Mouse (Mus musculus) macrophage (primary cell): Measurements from ENCODE around the gene Acta1. TPM values are rescaled to one million over a fixed set of nuclear protein-coding genes. Genes with fewer than 3 reads are reported as not detected.

Experiments used
- H3K27ac ChIP-seq: fragments of 350-480 bp; formaldehyde crosslinking; 2 replicates; pipeline ENCODE4 v1.9.0; 2021
- H3K36me3 ChIP-seq: fragments of 350-480 bp; formaldehyde crosslinking; 2 replicates; pipeline ENCODE4 v1.9.0; 2021; ENCODE audit errors: inconsistent target
- H3K4me3 ChIP-seq: fragments of 350-480 bp; formaldehyde crosslinking; 2 replicates; pipeline ENCODE4 v1.9.0; 2021; ENCODE audit errors: inconsistent target
- H3K79me2 ChIP-seq: fragments of 350-480 bp; formaldehyde crosslinking; 2 replicates; pipeline ENCODE4 v1.9.0; 2021; ENCODE audit errors: inconsistent target
- WGBS: methylation state at CpG from one replicate; pipeline ENCODE4 v1.1.7; 2026; ENCODE audit warnings: inconsistent platforms; ENCODE audit not compliant: missing documents; 5-methylcytosine and 5-hydroxymethylcytosine counted together
- polyA plus RNA-seq: library from polyadenylated mRNA; stranded (reverse); fragments of 250-400 nt; gene quantifications from 3 replicates; pipeline ENCODE4 v1.2.4, GENCODE M21; 2018; ENCODE audit warnings: inconsistent platforms

Acta1 gene
- polyA plus RNA-seq, 1 experiment from 2014 or later, result not detected

- Histone ChIP-seq H3K4me3 (no peak overlapping the region), H3K27ac (no peak overlapping the region), H3K36me3 (no peaks in the 10 kb centered on the region), H3K79me2 (no peaks in the 10 kb centered on the region)
- 82% methylated on average over 9 of the region's 9 CpGs for WGBS
Observed at GRCm38 (mm10) chr8:123872048-123872447, 22.5 kb downstream of the Acta1 start.

DNA sequence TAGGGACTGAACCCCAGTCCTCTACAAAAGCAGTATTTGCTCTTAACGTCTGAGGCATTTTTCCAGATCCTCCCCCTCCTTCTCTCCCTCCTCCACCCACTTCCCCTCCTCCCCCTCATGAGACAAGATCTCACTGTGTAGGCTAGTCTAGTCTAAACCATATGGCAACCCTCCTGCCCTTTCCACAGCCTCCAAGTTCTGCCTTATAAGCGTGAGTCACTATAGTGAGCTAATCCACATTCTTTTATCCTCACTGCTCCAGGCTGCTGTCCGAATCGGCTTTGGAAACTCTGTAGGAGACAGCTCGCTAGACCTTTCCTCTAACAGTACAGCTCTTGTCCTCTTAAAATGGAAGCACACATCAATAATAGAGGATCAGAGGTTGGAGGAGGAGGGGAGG, 27.6 kb downstream of the Acta1 start:
- no peak overlapping the region for H3K27ac ChIP-seq
- no peak overlapping the region for H3K4me3 ChIP-seq
- 66% methylated on average over 5 of the region's 5 CpGs for WGBS
- H3K79me2 ChIP-seq, result no peaks in the 10 kb centered on the region
- no peaks in the 10 kb centered on the region for H3K36me3 ChIP-seq

DNA sequence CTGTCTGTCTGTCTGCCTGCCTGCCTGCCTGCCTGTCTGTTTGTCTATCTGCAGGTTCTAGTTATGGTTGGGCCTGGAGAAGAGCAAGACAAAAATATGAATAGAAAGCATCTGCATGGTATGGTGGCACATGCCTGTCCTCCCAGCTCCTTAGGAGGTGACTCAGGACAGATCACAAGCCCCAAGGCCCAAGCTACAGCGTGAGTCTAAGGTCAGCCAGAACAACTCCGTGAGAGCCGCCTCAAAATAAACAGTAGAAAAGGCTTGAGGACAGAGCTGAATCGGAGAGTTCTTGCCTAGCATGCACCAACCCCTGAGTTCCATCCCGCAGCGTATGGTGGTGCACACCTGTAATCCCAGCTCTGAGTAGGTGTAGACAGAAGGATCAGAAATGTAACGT, 28.8 kb downstream of the Acta1 start:
- 84% methylated on average over 7 of the region's 7 CpGs for WGBS
- Histone ChIP-seq H3K79me2 (no peaks in the 10 kb centered on the region), H3K27ac (no peak overlapping the region), H3K4me3 (no peak overlapping the region), H3K36me3 (no peaks in the 10 kb centered on the region)

DNA sequence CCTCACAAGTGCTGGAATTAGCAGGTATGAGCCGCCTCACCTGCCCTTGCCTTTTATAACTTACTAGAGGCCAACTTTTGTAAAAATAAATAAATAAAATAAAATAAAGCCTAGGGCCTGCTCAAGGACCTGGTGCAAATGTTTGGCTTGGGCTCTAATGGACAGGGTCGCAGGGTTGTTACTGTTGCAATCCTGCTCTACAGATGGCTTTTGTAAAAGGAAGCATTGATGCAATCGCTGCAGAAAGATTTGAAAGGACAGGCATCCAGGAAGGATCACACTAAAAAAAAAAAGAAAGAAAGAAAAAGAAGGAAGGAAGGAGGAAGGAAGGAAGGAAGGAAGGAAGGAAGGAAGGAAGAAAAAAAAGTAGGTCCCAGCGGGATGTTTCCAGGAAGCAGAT, 34.2 kb downstream of the Acta1 start:
- no peak overlapping the region for H3K27ac ChIP-seq
- WGBS, result 62% methylated on average over 4 of the region's 4 CpGs
- no peak overlapping the region; the same call in 1 of the 2 replicates for H3K4me3 ChIP-seq
- H3K36me3 ChIP-seq, result no peaks in the 10 kb centered on the region
- peaks cover 35% of the 10 kb centered on the region for H3K79me2 ChIP-seq

DNA sequence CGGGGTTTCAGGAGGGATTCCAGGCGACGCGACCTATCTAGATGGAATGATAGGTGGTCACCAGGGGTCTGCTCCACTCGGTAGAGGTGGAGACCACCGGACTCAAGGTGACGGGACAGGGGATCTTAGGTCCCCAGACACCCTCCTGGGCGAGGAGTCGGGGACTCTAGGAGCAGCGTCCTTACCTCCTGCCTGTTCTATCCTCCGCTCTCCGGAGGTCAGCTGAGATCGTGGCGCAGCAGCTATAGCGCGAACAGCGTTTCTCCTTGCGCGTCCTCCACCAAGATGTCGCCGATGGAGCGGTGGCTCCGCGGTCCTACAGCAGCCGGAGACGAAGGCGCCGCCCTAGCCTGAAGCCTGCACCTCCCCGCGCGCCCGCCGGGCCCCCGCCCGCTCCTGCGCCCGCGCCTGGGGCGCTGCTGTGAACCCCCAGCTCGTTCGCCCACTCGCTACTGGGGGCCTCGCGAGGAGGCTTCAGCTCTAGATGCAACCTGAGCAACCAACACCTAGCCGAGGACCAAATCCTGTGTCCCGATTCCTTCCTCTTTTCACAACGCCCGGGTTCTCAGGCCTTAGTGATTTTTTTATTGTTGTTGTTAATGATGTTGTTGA, 34.8 kb downstream of the Acta1 start, which contains the start of gene Ccsap:
TSS of gene Ccsap (minus strand) at position 562 of the 612 bp plus-strand sequence.
- Histone ChIP-seq H3K36me3 (no peaks in the 10 kb centered on the region), H3K79me2 (peaks cover 41% of the 10 kb centered on the region), H3K27ac (peak within 1 kb of the TSS; percentile 35; the same call in 1 of the 2 replicates), H3K4me3 (peak within 1 kb of the TSS; percentile 79)
- WGBS, result 2% methylated on average over 43 of the region's 48 CpGs

- Histone ChIP-seq H3K27ac (peak overlapping the region; percentile 25), H3K36me3 (no peaks in the 10 kb centered on the region), H3K4me3 (peak overlapping the region; percentile 79), H3K79me2 (peaks cover 48% of the 10 kb centered on the region)
- WGBS, result under 1% methylated on average over 74 of the region's 79 CpGs
Observed at GRCm38 (mm10) chr8:123858941-123859647, 35.5 kb downstream of the Acta1 start.

DNA sequence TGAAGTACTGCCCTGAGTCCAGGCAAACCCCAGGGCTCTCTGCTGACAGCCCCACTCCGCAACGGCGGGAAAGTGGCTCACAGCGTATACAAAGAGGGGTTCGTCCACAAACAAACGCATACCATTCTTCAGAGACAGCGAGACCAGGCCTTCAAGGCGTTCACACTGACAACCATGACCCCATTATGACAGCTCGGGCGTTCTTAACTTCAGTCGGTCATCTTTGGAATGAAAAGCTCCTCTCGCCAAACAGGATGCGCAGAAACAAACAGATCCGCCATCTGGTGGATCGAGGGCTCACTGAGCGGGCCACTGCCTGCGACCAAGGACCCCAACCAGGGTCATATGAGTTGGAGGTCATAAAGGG, 36.0 kb downstream of the Acta1 start:
- Histone ChIP-seq H3K79me2 (peaks cover 53% of the 10 kb centered on the region), H3K27ac (peak overlapping the region; percentile 25), H3K4me3 (peak overlapping the region; percentile 79), H3K36me3 (no peaks in the 10 kb centered on the region)
- WGBS, result 1% methylated on average over 17 of the region's 17 CpGs

GRCm38 (mm10) chr8:123857361-123857760, 37.2 kb downstream of the Acta1 start:
- 95% methylated on average over 3 of the region's 3 CpGs for WGBS

GRCm38 (mm10) chr8:123854733-123855475, 39.6 kb downstream of the Acta1 start:
- no peak overlapping the region for H3K4me3 ChIP-seq
- H3K79me2 ChIP-seq, result peaks cover 89% of the 10 kb centered on the region
- WGBS, result 96% methylated on average over 9 of the region's 9 CpGs

More at GRCm38 (mm10) chr8:123857361-123857760, 37.2 kb downstream of the Acta1 start:
- Histone ChIP-seq H3K36me3 (no peaks in the 10 kb centered on the region), H3K27ac (no peak overlapping the region), H3K79me2 (peaks cover 64% of the 10 kb centered on the region), H3K4me3 (no peak overlapping the region; the same call in 1 of the 2 replicates)

DNA sequence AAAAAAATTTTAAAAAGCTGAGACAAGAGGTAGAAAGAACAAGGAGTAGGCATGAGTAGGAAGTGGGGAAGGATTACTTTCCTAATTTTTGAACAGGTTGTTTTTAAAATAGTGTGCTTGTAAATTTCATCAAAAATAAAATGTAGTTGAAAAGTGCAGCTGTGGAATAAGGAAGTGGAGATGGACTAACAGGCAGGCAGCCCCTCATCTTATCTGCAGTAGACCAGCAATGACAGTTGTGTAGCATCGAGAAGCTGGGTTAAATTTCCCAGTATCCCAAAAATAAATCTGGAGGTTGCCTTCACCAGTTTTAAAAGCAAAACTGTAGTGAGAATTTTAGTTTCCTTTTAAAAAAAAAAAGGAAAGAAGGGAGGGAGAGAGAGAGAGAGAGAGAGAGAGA, 40.3 kb downstream of the Acta1 start:
- Histone ChIP-seq H3K79me2 (peaks cover 95% of the 10 kb centered on the region), H3K27ac (no peak overlapping the region), H3K4me3 (no peak overlapping the region), H3K36me3 (no peaks in the 10 kb centered on the region)
- 73% methylated on average over 1 of the region's 1 CpGs for WGBS

More at GRCm38 (mm10) chr8:123854733-123855475, 39.6 kb downstream of the Acta1 start:
- Histone ChIP-seq H3K36me3 (no peaks in the 10 kb centered on the region), H3K27ac (no peak overlapping the region)

DNA sequence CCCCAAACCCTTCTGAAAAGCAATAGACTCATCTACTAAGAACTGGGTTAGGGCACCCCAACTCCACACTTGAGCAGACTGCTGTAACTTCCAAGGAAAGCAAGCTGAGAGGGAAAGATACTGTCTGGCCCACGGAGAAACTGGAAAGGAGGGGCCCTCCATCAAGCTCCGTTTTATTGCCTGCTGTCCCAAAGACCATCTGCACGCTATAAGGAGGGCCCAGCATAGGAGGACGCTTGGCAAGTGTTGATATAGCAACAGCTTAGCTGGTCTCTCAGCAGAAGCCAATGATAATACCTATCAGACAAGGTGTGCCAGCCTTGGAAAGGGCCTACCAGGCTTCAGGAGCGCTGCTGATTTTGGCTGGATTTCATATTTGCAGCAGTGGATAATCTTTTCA, 43.0 kb downstream of the Acta1 start:
- Histone ChIP-seq H3K27ac (no peak overlapping the region), H3K36me3 (no peaks in the 10 kb centered on the region), H3K79me2 (peaks cover 99% of the 10 kb centered on the region), H3K4me3 (no peak overlapping the region)
- WGBS, result 92% methylated on average over 5 of the region's 5 CpGs

DNA sequence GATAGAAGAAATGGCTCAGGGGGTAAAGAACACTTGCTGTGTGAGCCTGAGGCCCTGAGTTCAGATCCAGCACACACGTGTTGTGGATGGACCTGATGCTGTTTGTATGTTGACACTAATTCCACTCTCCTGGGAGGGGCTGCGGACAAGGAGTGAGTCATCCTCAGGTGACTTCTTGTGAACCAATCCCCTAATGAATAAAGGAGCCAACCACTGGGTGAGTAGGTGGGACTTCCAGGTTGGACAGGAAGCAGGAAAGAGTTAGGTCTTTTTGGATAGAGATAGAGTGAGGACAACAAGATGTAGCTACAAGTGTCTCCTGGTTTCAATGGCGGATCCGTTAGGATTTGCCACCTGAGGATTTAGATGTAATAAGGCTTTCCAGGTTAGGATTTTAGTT, 45.2 kb downstream of the Acta1 start:
- Histone ChIP-seq H3K4me3 (no peak overlapping the region), H3K27ac (no peak overlapping the region)
- 95% methylated on average over 4 of the region's 4 CpGs for WGBS

DNA sequence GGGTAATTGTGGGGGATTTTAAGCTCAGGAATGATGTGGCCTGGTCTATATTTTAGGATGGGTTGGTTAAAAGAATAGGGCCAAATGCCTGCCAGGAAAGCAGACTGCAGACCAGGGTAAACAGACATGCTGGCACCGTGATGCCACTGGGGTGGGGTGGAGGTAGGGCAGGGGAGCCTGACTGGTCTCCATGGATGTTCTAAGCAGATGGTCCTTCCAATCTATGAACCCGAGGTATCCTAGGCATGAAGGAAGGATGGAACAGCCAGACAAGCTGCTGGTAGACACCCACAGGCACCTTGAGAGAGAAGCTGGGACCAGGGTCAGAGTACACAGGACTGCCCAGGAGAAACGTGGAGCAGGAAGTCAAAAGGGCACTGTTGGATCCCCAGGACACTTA, 47.0 kb downstream of the Acta1 start:
- no peak overlapping the region for H3K27ac ChIP-seq
- WGBS, result 77% methylated on average over 3 of the region's 3 CpGs
- H3K36me3 ChIP-seq, result no peaks in the 10 kb centered on the region
- peaks cover 67% of the 10 kb centered on the region for H3K79me2 ChIP-seq
- no peak overlapping the region for H3K4me3 ChIP-seq

More for the DNA sequence above, 45.2 kb downstream of the Acta1 start:
- peaks cover 84% of the 10 kb centered on the region for H3K79me2 ChIP-seq
- no peaks in the 10 kb centered on the region for H3K36me3 ChIP-seq

- H3K79me2 ChIP-seq, result peaks cover 57% of the 10 kb centered on the region
- WGBS, result 98% methylated on average over 8 of the region's 12 CpGs
- H3K27ac ChIP-seq, result no peak overlapping the region
- no peaks in the 10 kb centered on the region for H3K36me3 ChIP-seq
- no peak overlapping the region for H3K4me3 ChIP-seq
Observed at GRCm38 (mm10) chr8:123846509-123846908, 48.0 kb downstream of the Acta1 start.

- 91% methylated on average over 10 of the region's 10 CpGs for WGBS
Observed at GRCm38 (mm10) chr8:123845991-123846390, 48.6 kb downstream of the Acta1 start.

More at GRCm38 (mm10) chr8:123845991-123846390, 48.6 kb downstream of the Acta1 start:
- no peaks in the 10 kb centered on the region for H3K36me3 ChIP-seq
- H3K4me3 ChIP-seq, result no peak overlapping the region
- no peak overlapping the region for H3K27ac ChIP-seq
- H3K79me2 ChIP-seq, result peaks cover 51% of the 10 kb centered on the region
